Mouse (Mus musculus) spleen, postnatal 14 days (tissue): ENCODE results near the gene Tmem136.
A peak's percentile ranks its signal among the peaks of the same experiment; 100 is the strongest.
"Not testable (repeated sequence)": the region's sequence is repeated elsewhere in the genome, so short reads cannot be mapped to it uniquely, and the experiment has no call there.

Experiments
- DNase-seq, 2 experiments: peaks; one replicate each; pipeline ENCODE4 v3.0.0; 2021 to 2022; ENCODE audit warnings: low spot score in 2 of 2

The Tmem136 gene

DNA sequence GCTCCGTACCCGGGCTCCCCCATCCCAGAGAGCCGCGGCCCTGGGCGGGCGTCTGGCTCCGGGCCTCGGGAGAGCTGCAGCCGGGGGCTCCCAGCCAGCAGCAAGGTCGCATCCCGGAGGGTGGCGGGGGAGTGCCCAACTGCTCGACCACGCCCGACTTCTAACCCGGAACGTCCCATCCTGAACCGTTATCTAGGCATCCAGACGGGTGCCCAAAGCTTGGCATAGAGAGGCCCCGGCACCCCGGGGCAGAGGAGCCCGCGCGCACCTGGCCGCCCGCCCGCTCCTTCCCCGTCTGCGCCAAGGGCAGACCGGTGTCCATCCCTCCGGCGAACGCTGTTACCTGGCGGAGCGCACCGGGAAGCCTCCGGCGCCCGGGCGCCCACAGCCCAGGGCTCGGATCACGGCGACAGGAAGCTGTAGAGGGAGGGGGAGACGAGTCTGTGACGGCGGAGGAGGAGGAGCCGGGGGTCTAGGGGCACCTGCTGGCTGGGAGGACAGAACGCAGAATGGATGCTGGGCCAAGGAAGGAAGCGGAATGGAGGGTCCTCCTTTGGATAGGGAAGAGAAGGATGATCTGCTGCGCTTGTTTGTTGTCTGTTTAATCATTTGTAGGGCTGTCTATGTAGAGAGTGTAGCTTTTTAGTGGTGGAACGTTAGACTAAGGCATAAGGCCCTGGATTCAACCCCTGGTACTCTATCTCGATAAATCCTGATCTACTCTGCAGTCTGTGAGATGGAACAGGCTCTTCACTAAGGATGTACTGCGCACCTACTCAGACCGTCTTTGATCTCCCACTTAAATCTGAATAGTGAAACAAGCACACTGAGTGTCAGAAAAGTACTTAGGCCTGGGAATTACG, at the start of gene Tmem136:
Gene Tmem136, minus strand, starts transcription at position 437 of the 863 bp plus-strand sequence.
- DNase-seq: peak; percentile 69 to 75

DNA sequence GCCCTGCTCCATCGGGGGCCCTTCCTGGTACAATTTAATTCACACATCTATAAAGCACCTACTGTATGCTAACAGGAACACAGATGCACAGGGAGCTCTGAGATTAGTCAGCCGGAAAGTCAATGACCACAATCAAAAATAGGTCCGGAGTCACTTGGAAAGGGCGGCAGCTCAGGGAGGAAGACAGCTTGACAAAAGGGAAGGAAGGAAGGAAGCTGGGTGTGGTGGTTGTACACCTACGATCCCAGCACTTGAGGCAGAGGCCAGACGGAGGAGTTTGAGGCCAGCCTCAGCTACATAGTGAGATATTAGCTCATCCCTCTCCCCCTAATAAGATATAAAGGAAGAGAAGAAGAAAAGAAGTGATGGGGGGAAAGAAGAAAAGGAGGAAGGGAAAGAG, 39.6 kb upstream of the Tmem136 start:
- no peak for DNase-seq

DNA sequence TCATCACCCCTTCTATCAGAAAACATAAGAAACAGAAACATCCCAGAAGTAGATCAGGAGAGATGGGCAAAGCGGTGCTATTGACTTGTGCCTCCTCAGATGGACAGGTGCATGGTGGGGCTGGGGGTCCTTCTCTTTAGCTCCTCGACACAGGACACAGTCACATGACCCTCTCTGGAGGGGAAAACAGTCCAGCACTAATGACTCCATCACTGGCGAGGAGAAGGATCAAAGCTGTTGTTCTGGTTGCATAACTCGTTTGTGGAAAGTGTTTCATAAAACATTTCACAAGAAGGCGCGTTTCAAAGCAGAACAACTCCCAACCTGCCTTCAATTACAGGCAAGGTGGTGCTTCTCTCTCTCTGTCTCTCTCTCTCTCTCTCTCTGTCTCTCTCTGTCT, 35.4 kb upstream of the Tmem136 start:
- DNase-seq: no peak

DNA sequence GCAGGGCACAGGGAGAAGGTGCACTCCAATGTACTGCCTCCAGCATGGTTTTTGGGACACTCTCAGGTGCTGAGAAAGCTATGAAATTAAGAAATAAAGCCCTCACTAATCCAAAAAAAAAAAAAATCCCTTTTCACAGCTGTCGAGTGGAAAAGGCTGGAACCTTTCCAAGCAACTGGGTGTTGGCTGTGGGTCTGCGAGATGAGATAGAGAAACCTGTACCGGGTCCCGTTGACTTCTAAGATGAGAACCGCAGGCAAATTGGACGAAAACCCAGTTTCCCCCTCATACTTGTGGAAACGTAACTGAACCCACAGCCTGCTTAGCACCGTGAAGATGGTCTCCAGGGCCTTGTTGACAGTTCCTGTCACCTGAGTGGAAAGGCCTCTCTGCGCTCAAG, 34.6 kb upstream of the Tmem136 start:
- DNase-seq: no peak

DNA sequence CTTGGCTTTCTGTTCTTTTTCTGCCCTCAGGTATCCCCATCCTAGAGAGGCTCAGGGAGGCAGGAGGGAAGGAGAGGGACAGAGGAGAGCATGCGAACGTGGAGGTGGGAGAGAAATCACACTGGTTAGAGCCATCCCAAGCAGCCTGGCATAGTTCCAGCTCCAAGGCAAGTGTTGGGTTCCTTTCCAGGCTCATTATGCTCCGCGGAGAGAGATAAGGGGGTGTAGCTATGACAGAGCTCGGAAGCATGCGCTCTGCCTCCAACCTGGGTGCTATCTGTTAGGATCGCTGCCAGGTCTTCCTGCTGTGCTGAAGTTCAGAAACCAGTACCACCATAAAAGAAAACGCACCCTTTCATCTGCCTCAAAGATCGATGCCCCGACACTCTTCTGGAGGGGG, 33.7 kb upstream of the Tmem136 start:
- no peak for DNase-seq

DNA sequence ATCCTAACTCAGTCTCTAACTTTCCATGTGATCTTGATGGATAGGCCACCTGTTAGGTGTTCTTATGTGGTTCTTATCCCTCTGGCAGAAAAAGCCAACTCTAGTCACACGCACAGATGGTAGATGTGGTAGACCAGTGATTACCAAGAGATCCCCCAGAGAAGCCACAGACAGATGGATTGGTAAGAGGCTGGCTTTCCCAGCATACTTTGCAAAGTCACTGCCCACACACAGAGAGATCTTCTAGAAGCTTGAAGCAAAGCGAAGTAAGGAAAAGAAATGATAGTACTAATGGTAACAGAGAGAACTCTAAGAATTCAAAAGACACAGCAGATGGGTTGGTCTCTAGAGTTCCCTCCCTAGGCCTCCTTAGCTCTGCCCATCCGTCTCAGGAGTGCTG, 33.1 kb upstream of the Tmem136 start:
- no peak for DNase-seq

DNA sequence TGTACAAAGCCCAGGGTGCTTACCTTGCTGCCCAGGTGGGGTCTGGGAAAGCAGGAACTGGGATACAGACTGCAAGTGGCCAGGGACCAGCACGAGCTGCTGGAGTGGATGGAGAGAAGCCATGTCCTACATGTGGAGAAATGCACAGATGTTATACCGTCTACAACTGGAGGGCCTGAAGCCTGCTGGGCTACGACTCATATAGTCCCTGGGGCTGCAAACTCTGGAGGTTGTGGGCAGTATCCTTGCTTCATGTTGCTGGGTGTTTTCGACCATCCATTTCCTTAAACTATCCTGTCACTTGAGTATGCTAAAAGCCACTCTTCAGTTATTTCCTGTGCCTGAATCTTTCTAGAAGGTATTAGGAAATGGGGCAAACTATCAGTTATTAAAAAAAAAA, 28.8 kb upstream of the Tmem136 start:
- DNase-seq: no peak

DNA sequence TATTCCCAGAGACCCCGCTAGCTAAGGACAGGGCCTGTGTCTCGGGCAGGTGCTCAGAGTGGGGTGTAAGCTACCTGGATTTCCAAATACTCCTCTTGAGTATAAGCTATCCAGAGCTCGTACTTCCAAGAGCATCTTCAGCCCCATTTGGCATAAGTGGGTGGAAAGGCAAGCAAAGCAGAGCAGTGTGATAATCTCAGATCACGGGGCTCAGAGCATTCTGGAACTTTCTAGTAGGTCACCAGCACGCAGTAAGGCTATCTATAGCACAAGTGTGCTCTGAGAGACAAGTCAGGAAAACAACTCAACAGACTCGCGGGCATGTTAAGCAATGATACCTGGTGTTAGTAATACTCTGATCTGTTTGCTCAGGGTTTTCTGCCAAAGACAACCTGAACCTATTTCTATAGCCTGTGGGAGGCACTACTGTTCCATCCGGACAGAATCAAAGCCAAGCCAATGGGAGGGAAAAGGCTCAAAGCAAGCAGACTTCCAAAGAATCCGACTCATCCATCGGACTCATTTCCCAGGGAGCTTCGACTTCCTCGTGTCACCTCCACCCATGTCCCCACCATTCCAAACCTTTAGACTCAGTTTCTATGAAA, 27.9 kb upstream of the Tmem136 start:
- no peak for DNase-seq

DNA sequence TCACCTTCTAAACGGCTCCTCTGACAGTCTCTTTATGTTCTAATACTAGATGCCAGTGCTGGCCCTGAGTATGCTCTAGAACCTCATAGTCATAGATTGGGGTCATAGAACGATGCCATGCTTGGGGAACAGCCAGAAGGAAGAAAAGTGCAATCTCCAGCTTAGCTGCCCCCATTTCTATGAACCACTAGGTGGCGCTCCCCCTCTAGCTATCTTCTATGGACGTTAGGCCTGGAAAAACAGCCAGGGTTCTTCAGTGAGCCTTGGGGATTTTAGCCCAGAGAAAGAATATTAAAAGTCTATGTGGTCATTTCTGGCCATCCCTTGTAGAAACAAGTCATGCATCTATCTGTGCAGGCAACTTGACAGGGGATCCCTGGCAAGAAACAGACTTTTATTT, 25.5 kb upstream of the Tmem136 start:
- DNase-seq: peak in 1 of 2 experiments; percentile 35

DNA sequence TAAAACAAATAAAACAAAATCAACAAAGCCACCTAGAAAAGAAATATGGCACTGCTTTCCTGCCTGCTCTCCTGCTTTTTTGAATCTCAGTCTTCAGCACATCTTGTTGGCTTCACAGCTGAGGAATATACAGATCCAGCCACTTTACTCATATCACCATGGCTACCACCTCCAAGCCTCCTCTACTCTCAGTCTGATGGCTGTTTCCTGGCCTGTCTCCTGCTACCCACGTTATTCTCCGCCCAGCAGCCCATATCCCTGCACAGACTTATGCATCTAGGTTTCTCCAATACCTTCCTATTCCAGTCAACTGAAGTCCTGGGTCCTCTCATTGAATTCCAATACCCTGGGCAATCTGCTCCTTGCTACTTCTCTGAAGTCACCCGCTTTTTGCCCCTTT, 17.2 kb upstream of the Tmem136 start:
- no peak for DNase-seq

DNA sequence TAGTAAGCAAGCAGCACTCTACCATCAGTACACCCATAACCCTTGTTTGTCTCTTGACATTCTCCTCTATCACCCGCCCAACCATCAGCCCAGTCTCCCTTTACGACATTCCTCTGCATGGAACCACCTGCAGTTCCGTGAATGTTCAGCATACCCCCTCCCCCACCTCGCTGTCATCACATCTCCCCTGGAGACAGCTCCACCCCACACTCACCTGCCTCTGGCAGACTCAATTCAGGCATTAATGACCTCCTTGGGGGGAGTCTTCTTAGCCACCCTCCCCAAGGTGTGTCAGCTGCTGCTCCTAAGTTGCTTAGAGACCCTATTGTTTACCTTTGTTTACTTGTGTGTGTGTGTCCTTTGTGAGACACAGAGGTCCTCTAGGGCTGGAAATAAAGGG, 16.0 kb upstream of the Tmem136 start:
- no peak for DNase-seq

DNA sequence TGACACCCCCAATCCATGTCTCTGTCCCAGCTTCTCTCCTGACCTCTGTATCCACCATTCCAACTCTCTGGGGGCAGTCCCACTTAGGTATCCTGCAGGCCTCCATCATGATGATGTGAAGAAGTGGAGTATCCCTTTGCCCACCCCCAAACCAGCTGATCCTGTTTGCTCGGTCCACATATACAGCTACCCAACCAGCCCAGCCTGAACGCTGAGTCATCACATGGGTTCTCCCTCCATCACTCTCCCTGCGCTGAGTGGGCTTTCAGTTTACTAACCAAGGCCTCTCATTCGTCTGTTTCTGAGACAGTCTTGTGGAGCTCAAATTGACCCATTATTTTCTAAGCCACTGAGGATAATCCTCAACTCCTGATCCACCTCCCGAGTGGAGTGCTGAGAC, 15.6 kb upstream of the Tmem136 start:
- no peak for DNase-seq

DNA sequence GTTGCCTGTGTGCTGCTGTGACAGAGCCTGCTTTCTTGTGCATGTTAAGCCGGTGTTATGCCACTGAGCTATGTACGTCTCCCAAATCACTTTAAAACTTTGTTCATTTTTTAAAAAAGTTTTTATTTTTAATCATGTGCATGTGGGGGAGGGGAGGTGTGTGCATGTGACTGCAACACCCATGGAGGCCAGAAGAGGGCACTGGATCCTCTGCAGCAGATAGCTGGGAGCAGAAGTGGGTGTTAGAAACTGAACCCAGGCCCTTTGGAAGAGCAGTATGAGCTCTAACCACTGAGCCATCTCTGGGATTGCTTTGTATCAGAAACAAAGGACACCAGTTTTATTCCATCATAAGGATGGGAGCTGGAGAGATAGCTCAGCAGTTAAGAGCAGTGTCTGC, 14.3 kb upstream of the Tmem136 start:
- no peak for DNase-seq

DNA sequence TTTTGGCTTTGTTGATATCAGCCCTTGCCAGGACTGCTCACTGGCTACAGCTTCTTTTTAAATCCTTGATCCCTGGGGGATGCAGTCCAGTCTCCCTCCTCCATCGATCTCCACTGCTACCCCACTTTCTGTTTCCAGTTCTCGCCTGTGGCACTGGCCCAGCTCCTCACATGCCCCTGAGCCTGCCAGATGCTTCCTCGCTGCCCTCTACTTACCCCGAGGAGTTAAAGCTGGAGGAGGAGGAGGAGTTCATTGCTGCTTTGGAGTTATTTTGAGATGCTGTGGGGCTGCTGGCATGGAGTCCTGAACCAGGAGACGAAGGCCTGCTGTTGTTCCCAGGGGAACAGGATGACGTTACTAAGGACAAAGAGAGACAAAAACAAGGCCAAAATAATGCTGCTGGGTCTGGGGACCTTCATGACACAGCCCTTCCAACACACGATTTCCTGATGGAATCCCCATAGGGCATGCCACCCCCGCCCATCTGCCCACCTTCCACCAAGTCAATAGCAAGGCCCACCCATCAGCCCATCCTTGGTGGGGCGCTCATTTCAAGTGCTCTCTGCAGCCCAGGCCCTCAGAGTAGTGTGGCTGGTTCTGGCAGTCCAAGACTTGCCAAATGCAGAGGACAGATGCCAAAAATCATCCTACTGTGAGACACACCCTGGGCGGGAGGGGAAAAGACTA, 10.9 kb upstream of the Tmem136 start:
- DNase-seq: no peak

DNA sequence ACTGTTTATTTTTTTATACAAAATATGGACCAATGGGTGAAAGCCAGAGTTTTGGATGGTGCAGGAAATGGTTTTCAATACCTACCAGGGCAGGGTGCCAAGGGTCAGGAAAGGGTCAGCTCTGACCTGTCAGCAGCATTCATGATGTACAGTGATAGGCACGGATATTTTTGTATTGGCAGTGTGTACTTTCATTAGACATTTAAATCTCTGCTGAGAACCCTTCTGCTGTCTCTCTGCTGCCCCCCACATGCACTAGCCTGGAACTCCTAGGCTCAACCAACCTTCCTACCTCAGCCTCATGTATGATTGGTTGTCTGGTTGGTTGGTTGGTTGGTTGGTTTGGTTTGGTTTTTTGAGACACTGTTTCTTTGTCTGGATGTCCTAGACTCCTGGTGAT, 6.0 kb upstream of the Tmem136 start:
- DNase-seq: no peak

DNA sequence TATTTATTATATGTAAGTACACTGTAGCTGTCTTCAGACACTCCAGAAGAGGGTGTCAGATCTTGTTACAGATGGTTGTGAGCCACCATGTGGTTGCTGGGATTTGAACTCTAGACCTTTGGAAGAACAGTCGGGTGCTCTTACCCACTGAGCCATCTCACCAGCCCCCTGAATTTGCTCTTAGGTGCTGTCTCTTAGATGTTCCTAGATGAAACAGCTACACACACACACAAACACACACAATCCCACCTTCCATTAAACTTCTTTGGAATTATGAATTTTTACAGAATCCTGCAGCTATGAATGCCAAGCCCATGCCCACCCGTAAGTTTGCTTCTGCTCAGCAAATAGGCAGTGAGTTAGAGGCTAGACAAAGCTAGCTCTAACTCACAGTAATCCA, 5.6 kb upstream of the Tmem136 start:
- DNase-seq: not testable (repeated sequence)

DNA sequence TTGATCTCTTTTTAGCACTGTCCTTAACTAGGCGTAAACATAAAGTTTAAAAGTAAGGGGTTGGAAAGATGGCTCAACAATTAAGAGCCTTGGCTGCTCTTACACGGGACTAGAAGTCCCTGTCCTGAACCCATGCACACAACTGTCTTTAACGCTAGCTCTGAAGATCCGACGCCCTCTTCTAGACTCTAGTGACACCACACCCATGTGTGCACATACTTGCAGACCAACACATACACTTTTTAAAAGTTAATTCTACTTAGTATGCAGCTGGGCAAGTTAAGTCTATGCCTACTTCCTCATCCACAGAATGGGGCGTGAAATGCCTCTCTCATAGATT, 597 bp upstream of the Tmem136 start:
- no peak for DNase-seq

DNA sequence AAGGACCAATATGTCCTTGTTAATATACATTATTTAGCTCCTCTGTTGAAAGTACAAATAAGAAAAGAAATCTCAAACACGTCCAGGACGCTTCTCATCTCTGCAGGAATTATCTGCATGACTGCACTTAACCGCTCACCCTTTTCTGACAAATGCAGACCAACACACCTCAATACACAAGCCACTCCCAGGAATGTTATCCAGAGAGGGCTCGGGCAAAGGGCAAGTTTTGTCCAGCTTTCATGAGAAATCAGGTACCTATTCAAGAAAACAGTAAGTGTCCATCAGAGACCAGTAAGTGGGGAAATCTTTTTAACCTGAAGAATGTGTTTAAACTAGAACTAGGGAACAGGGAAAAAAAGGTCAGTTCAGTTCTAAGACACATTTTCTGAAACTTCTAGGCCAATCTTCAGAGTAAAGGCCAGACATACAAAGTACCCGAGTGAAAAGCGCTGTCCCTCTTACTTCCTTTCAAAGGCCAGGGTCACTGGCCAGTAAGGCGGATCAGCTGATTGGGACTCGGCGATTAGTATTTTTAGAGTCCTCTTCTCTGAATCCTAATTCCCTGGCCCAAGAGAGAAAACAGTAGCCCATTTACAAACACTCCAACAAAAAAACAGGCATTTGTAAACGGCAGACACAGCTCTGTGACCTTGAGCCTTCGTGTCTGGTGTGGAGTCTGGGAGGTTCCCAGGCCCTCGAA, 788 bp downstream of the Tmem136 start:
- DNase-seq: no peak

DNA sequence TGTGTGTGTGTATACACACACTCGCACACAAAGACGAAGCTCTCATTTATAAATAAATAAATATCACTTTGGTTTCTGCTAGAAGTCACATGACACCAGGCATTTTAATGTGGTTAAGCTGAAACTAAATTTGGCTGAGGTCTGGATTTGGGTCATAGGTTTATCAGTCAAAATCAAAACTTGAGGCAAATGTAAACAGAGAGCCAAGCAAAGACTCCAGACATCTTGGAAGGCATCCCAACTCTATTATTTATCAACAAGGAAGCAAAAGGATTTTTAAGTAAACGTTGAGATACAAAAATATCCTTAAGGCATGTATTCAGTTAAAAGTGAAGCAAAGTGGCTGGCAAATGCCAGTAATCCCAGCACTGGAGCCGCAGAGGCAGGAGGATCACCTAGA, 1.5 kb downstream of the Tmem136 start:
- no peak for DNase-seq

DNA sequence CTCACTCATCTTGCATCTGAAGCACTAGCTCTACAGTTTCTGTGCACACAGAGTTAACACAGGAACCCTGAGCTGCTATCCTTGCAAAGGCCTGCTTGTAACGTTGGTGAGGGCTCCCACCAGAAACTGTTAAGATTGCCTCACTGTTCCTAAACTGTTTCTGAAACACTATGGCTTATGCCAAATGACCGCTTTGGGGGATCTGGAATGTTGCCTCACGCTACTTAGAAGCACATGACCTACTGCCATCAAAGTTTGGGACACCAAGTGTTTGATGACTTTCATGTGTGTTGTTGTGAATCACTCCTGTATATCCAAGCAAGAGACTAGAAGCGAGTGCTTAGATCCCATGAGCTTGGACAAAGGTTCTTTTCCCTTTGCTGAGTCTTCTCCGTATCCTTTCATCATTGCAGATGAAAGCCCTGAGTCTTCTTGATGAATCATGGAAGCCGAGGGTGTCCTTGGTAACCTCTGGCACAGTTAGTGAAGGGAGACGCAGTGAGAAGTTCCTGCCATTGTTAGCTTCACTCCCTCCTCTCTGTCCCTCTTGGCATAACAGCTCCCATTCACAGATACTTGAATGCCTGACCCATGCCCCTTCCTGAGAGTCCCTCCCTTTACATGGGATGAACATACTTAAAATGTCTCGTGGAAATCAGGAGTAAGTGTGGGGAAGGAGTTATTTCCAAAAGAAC, 5.9 kb downstream of the Tmem136 start:
- no peak for DNase-seq

DNA sequence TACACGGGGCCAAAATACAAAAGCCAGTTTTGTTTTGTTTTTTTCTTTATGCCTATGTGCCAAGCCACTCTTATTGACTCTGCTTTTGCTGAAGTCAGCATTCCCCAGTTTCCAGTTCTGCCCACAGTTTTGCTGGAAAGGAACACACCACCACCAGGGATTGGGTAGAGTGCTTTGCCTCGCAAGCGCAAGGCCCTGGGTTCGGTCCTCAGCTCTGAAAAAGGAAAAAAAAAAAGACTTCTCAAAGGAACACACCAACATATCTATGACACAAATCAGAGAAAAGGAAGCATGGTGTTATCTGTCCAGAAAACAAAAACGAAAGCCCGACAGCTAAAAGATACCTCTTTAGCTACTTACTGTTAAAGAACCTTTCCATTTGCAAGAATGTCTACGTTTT, 7.2 kb downstream of the Tmem136 start:
- DNase-seq: no peak

DNA sequence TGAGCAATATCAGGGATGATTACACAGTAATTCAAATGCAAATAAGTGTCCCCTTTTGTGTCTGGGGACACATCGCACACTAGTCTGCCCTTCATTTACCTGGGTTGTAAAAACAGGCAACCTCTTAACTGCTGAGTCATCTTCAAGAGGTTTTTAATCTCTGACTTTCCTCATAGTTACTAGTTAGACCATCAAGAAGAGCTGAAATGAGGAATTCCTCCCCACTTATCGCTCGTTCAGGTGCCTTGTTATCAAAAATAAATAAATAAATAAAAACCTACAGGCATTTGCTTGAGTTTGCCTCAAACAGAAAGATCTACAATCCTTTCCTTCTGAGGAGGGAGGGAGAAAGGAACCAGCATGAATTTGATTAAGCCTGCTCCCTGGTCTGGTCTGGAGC, 7.6 kb downstream of the Tmem136 start:
- no peak for DNase-seq
